22 mouse cellular contexts compared by ENCODE assay signal in the genomic region with DNA sequence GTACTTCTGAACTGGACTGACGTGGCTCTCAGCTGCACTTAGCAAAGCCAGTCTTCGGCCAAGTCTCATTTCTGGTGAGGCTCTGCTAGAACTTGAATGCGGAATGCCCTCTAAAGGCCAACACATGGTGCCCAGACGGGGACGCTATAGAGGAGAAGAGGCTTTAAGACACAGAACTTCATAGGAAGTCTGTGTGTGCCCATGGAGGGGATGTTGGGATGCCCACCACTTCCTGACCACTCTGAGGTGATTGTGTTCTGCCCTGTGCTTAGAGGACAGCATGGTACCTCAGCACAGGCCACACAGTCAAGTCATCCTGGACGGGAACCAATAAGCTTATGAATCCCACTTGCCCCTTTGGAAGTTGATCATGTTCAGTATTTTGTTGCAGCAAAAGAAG.
DNase-seq lines count a peak whose midpoint lies in the region; ATAC-seq lines count a peak whose summit lies in the region.
"Had no signal": no experiment of that assay in that cellular context is flagged by ENCODE, and none has a peak within 500 bp of the region (broad histone marks: within the 10 kb centered on the region; RNA-seq: fewer than 3 reads in every experiment).

No protein-coding gene starts in this region.

- intact Hi-C loops in heart, postnatal 10 days (cut with DNase I) = no loop called here
- intact Hi-C loops in heart, postnatal 36 days (cut with DNase I) = no loop called here

- H3K36me3 ChIP-seq in heart, embryonic 12.5 days = no peaks in the 10 kb centered on the region
- H3K36me3 ChIP-seq in heart, embryonic 14.5 days (ENCODE audit: control insufficient read depth, insufficient read depth, low read length) = no peaks in the 10 kb centered on the region
- H3K36me3 ChIP-seq: embryonic facial prominence, embryonic 12.5 days; forebrain, embryonic 10.5 days; forebrain, embryonic 12.5 days had no signal

- H3K4me2 ChIP-seq in heart, embryonic 12.5 days = no peak overlapping the region
- H3K4me2 ChIP-seq in heart, embryonic 14.5 days (ENCODE audit: low read length) = no peak overlapping the region
- H3K4me2 ChIP-seq: embryonic facial prominence, embryonic 12.5 days; forebrain, embryonic 12.5 days had no signal

- peak; percentile 55 for DNase-seq in heart, adult 11 months
- no peak for DNase-seq in heart, postnatal 10 days
- no peak for DNase-seq in heart, adult 18-20 months
- DNase-seq in heart, postnatal 36 days = no peak
- DNase-seq: adrenal gland, adult 2 months; adrenal gland, postnatal 10 days; adrenal gland, postnatal 25 days; cerebellum, adult 11 months; cerebellum, adult 18-20 months; cerebellum, adult 8-10 months; cerebellum, adult 9-11 months; cerebellum, postnatal 14 days; cerebellum, postnatal 36 days; embryo, embryonic 11 days had no signal

- no peak overlapping the region for H3K4me3 ChIP-seq in heart, embryonic 12.5 days
- H3K4me3 ChIP-seq in heart, embryonic 14.5 days (ENCODE audit: control insufficient read depth in 1 of 2, insufficient read depth in 1 of 2, low read depth in 1 of 2, low read length in 2 of 2) = no peak overlapping the region
- H3K4me3 ChIP-seq: embryonic facial prominence, embryonic 12.5 days; erythroblast, embryonic 14.5 days; forebrain, embryonic 10.5 days; forebrain, embryonic 12.5 days had no signal

- no peaks in the 10 kb centered on the region for H3K9me3 ChIP-seq in heart, embryonic 12.5 days (replicated peaks)
- H3K9me3 ChIP-seq in heart, embryonic 14.5 days (ENCODE audit: control insufficient read depth, low read length) = no peaks in the 10 kb centered on the region
- H3K9me3 ChIP-seq: embryonic facial prominence, embryonic 12.5 days; forebrain, embryonic 10.5 days; forebrain, embryonic 12.5 days had no signal

- no peaks in the 10 kb centered on the region for H3K4me1 ChIP-seq in heart, embryonic 12.5 days (replicated peaks)
- H3K4me1 ChIP-seq in heart, embryonic 14.5 days (ENCODE audit: control insufficient read depth in 2 of 2, insufficient read depth in 2 of 2, low read length in 2 of 2) = peaks cover 3% of the 10 kb centered on the region in 2 experiments; a peak in 1 of 4 replicates
- H3K4me1 ChIP-seq: embryonic facial prominence, embryonic 12.5 days had no signal

- no peaks in the 10 kb centered on the region for H3K27me3 ChIP-seq in heart, embryonic 12.5 days (replicated peaks)
- H3K27me3 ChIP-seq in heart, embryonic 14.5 days (ENCODE audit: control insufficient read depth, insufficient read depth, low read length) = no peaks in the 10 kb centered on the region
- H3K27me3 ChIP-seq: embryonic facial prominence, embryonic 12.5 days; forebrain, embryonic 12.5 days had no signal

- ATAC-seq in heart, embryonic 12.5 days (ENCODE audit: insufficient number of reproducible peaks, low FRiP score) = no peak
- no peak for ATAC-seq in heart, embryonic 14.5 days (ENCODE audit: insufficient number of reproducible peaks, insufficient read depth, low FRiP score, low read depth)
- ATAC-seq: forebrain, embryonic 14.5 days; forebrain, embryonic 16.5 days had no signal

- H3K9ac ChIP-seq in heart, embryonic 12.5 days = no peak overlapping the region
- H3K9ac ChIP-seq in heart, embryonic 14.5 days (ENCODE audit: low read length) = no peak overlapping the region
- H3K9ac ChIP-seq: embryonic facial prominence, embryonic 12.5 days; forebrain, embryonic 12.5 days had no signal

- peak overlapping the region; percentile 8; the same call in 1 of the 2 replicates for H3K27ac ChIP-seq in heart, embryonic 12.5 days (ENCODE audit: poor library complexity, severe bottlenecking)
- 0 out of 4 replicates have a peak overlapping the region, but pooled peaks have one; percentile 14 to 33 for H3K27ac ChIP-seq in heart, embryonic 14.5 days (replicated peaks in 1 of 2; ENCODE audit: control insufficient read depth in 1 of 2, insufficient read depth in 1 of 2, low read depth in 2 of 2, low read length in 2 of 2)
- H3K27ac ChIP-seq: embryonic facial prominence, embryonic 12.5 days; forebrain, embryonic 10.5 days; forebrain, embryonic 12.5 days had no signal

- WGBS in heart, embryonic 12.5 days = 84% methylated on average over 6 of the region's 6 CpGs
- 87% methylated on average over 6 of the region's 6 CpGs for WGBS in heart, embryonic 14.5 days
